Mouse (Mus musculus): ENCODE data around the gene Il5.

Gene Il5

DNA sequence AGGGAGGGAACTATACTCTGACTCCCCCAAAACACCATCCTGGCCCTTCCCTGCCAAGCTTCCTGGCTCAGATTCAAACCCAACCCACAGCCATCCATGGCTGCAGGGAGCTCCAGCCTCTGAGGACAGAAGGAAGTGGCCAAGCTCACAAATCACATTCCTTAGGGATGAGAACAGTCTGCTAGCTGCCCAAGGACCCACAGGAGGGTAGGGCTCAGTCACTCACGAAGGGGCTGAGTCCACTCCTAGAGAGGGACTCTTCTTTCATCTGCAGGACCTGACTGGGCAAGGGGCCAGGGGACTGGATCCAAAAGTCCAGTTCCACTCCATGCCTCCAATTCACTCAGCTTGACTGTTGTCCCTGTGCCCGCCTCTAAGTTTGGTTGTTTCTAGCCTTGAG lies 41.2 kb downstream of the Il5 start:
- Histone ChIP-seq H3K36me3 (ENCODE audit: insufficient read depth, low read length) (no peaks in the 10 kb centered on the region), H3K9me3 (ENCODE audit: low read length) (no peaks in the 10 kb centered on the region)

DNA sequence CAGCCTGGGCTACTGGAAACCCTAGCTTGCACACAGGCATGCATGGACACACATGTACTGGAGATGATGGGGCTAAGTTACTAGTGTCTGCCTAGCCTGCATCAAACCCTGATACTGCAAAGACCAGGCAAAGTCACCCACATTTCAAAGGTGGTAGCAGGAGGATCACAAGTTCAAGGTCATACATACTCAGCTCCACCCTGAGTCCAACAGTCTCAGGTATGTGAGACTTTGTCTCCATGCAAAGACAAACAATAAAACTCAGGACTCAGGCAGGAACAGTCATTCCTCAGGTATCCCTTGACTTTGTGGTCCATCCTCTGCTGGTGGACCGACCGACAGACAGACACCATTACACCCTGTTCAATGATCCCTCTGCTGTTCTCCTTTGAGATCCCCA lies 41.8 kb downstream of the Il5 start:
- no peaks in the 10 kb centered on the region for H3K36me3 ChIP-seq (ENCODE audit: insufficient read depth, low read length)
- H3K9me3 ChIP-seq (ENCODE audit: low read length) = no peaks in the 10 kb centered on the region
- no peak for TF ChIP-seq NANOG (IDR thresholded peaks at IDR 0.05; ENCODE audit: borderline replicate concordance, low read length)
- peak overlapping the region; percentile 74 for H3K4me3 ChIP-seq (replicated peaks; ENCODE audit: low read length)
- no peaks in the 10 kb centered on the region for H3K27me3 ChIP-seq (ENCODE audit: insufficient read depth, low read length)
- H3K4me1 ChIP-seq (replicated peaks; ENCODE audit: low read depth, low read length) = peaks cover 94% of the 10 kb centered on the region

More for the DNA sequence above, 41.2 kb downstream of the Il5 start:
- no peak for TF ChIP-seq CTCF (conservative IDR thresholded peaks at IDR 0.05; ENCODE audit: low read length)
- no peak for TF ChIP-seq POU5F1 (IDR thresholded peaks at IDR 0.05; ENCODE audit: borderline replicate concordance, low read length)
- Histone ChIP-seq H3K4me3 (replicated peaks; ENCODE audit: low read length) (peak overlapping the region; percentile 74; the same call in 1 of the 2 replicates), H3K4me1 (replicated peaks; ENCODE audit: low read depth, low read length) (peaks cover 90% of the 10 kb centered on the region), H3K27me3 (ENCODE audit: insufficient read depth, low read length) (no peaks in the 10 kb centered on the region)

GRCm38 (mm10) chr11:53762827-53763495 lies 42.4 kb downstream of the Il5 start:
- Histone ChIP-seq H3K4me1 (replicated peaks; ENCODE audit: low read depth, low read length) (peaks cover 92% of the 10 kb centered on the region), H3K36me3 (ENCODE audit: insufficient read depth, low read length) (no peaks in the 10 kb centered on the region), H3K4me3 (replicated peaks; ENCODE audit: low read length) (peak overlapping the region; percentile 74), H3K9me3 (ENCODE audit: low read length) (no peaks in the 10 kb centered on the region), H3K27me3 (ENCODE audit: insufficient read depth, low read length) (no peaks in the 10 kb centered on the region)
- no peak for TF ChIP-seq NANOG (IDR thresholded peaks at IDR 0.05; ENCODE audit: borderline replicate concordance, low read length)
- no peak for TF ChIP-seq POU5F1 (IDR thresholded peaks at IDR 0.05; ENCODE audit: borderline replicate concordance, low read length)
- no peak for TF ChIP-seq CTCF (conservative IDR thresholded peaks at IDR 0.05; ENCODE audit: low read length)

GRCm38 (mm10) chr11:53763496-53764140 lies 43.0 kb downstream of the Il5 start:
- no peaks in the 10 kb centered on the region for H3K36me3 ChIP-seq (ENCODE audit: insufficient read depth, low read length)
- H3K4me3 ChIP-seq (replicated peaks; ENCODE audit: low read length) = peak overlapping the region; percentile 74
- H3K27me3 ChIP-seq (ENCODE audit: insufficient read depth, low read length) = no peaks in the 10 kb centered on the region
- H3K9me3 ChIP-seq (ENCODE audit: low read length) = no peaks in the 10 kb centered on the region
- peaks cover 92% of the 10 kb centered on the region for H3K4me1 ChIP-seq (replicated peaks; ENCODE audit: low read depth, low read length)
- TF ChIP-seq POU5F1 (IDR thresholded peaks at IDR 0.05; ENCODE audit: borderline replicate concordance, low read length) (no peak), NANOG (IDR thresholded peaks at IDR 0.05; ENCODE audit: borderline replicate concordance, low read length) (no peak), CTCF (conservative IDR thresholded peaks at IDR 0.05; ENCODE audit: low read length) (no peak)

- Histone ChIP-seq H3K36me3 (ENCODE audit: insufficient read depth, low read length) (no peaks in the 10 kb centered on the region), H3K27me3 (ENCODE audit: insufficient read depth, low read length) (0 out of 2 replicates have a peak, but pooled peaks cover 2% of the 10 kb centered on the region), H3K4me1 (replicated peaks; ENCODE audit: low read depth, low read length) (peaks cover 92% of the 10 kb centered on the region), H3K9me3 (ENCODE audit: low read length) (no peaks in the 10 kb centered on the region), H3K4me3 (replicated peaks; ENCODE audit: low read length) (peak overlapping the region; percentile 74; the same call in 1 of the 2 replicates)
- no peak for TF ChIP-seq CTCF (conservative IDR thresholded peaks at IDR 0.05; ENCODE audit: low read length)
- no peak for TF ChIP-seq POU5F1 (IDR thresholded peaks at IDR 0.05; ENCODE audit: borderline replicate concordance, low read length)
Observed at GRCm38 (mm10) chr11:53764581-53764980, 44.0 kb downstream of the Il5 start.

GRCm38 (mm10) chr11:53768422-53769184 lies 48.0 kb downstream of the Il5 start:
- peaks cover 27% of the 10 kb centered on the region for H3K36me3 ChIP-seq (ENCODE audit: insufficient read depth, low read length)
- TF ChIP-seq NANOG (IDR thresholded peaks at IDR 0.05; ENCODE audit: borderline replicate concordance, low read length) (no peak), CTCF (conservative IDR thresholded peaks at IDR 0.05; ENCODE audit: low read length) (no peak), POU5F1 (IDR thresholded peaks at IDR 0.05; ENCODE audit: borderline replicate concordance, low read length) (no peak)
- H3K9me3 ChIP-seq (ENCODE audit: low read length) = no peaks in the 10 kb centered on the region
- H3K4me1 ChIP-seq (replicated peaks; ENCODE audit: low read depth, low read length) = peaks cover 83% of the 10 kb centered on the region
- 0 out of 2 replicates have a peak, but pooled peaks cover 2% of the 10 kb centered on the region for H3K27me3 ChIP-seq (ENCODE audit: insufficient read depth, low read length)
- H3K4me3 ChIP-seq (replicated peaks; ENCODE audit: low read length) = peak overlapping the region; percentile 96

- H3K27me3 ChIP-seq (ENCODE audit: insufficient read depth, low read length) = 0 out of 2 replicates have a peak, but pooled peaks cover 2% of the 10 kb centered on the region
- TF ChIP-seq POU5F1 (IDR thresholded peaks at IDR 0.05; ENCODE audit: borderline replicate concordance, low read length) (no peak), NANOG (IDR thresholded peaks at IDR 0.05; ENCODE audit: borderline replicate concordance, low read length) (no peak), CTCF (conservative IDR thresholded peaks at IDR 0.05; ENCODE audit: low read length) (no peak)
- peaks cover 32% of the 10 kb centered on the region for H3K36me3 ChIP-seq (ENCODE audit: insufficient read depth, low read length)
- H3K4me3 ChIP-seq (replicated peaks; ENCODE audit: low read length) = peak overlapping the region; percentile 96
- no peaks in the 10 kb centered on the region for H3K9me3 ChIP-seq (ENCODE audit: low read length)
- H3K4me1 ChIP-seq (replicated peaks; ENCODE audit: low read depth, low read length) = peaks cover 83% of the 10 kb centered on the region
Observed at GRCm38 (mm10) chr11:53769185-53769576, 48.6 kb downstream of the Il5 start.

GRCm38 (mm10) chr11:53769760-53770124 lies 49.1 kb downstream of the Il5 start, which contains the start of gene Irf1:
TSS of gene Irf1 (plus strand) at chr11:53770014.
- TF ChIP-seq CTCF (conservative IDR thresholded peaks at IDR 0.05; ENCODE audit: low read length) (no peak), POU5F1 (IDR thresholded peaks at IDR 0.05; ENCODE audit: borderline replicate concordance, low read length) (no peak), NANOG (IDR thresholded peaks at IDR 0.05; ENCODE audit: borderline replicate concordance, low read length) (no peak)
- Histone ChIP-seq H3K4me1 (replicated peaks; ENCODE audit: low read depth, low read length) (peaks cover 83% of the 10 kb centered on the region), H3K4me3 (replicated peaks; ENCODE audit: low read length) (peak within 1 kb of the TSS; percentile 96), H3K27me3 (ENCODE audit: insufficient read depth, low read length) (0 out of 2 replicates have a peak, but pooled peaks cover 2% of the 10 kb centered on the region), H3K9me3 (ENCODE audit: low read length) (no peaks in the 10 kb centered on the region), H3K36me3 (ENCODE audit: insufficient read depth, low read length) (peaks cover 38% of the 10 kb centered on the region)
